Mouse (Mus musculus): ENCODE data around the gene Hyal3.
"Not testable (repeated sequence)": the region's sequence is repeated elsewhere in the genome, so short reads cannot be mapped to it uniquely, and the experiment has no call there.

Hyal3 gene

DNA sequence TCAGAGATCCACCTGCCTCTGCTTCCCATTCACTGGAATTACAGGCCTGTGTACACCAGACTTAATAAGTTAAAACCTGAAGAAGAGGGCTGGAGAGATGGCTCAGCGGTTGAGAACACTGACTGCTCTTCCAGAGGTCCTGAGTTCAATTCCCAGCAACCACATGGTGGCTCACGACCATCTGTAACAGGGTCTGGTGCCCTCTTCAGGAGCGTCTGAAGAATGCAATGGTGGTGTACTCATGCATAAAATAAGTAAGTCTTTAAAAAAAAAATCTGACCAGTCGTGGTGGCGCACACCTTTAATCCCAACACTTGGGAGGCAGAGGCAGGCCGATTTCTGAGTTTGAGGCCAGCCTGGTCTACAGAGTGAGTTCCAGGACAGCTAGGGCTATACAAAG is 6.8 kb upstream of the Hyal3 start:
- not testable (repeated sequence) for DNase-seq

- DNase-seq, result no peak
Measured at GRCm38 (mm10) chr9:107575579-107576356, 4.8 kb upstream of the Hyal3 start.

DNA sequence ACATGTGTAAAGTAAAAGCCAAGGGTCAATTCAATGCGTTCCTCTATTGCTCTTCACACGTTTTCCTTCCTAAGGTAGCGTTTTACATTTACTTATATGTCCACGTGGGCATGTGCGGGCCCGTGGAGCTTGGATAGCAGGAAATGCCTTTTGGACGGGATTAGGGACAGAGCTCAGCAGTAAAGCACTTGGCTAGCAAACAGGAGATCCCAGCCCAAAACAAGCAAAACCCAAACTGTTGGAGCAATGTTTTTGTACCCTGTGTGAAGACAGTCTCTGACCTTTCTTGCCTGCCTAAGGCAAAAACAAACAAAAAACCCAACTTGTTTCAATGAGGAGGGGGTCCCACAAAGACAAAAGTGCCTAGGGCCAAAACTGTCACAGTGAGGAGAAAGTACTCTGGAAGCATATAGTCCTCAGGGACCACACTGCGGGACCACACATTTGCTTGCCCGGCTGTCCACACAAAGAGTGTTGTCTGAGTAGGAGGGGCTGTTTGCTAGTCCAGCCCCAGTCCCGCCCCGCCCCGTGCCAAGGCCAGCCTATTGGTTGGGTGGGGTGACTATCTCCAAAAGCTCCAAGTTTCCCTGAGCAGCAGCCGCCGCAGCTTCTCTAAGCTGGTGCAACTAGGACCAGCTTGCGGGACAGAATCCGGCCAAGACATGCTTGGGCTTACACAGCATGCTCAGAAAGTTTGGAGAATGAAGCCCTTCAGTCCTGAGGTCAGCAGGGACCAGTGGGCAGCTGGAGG is 4.1 kb upstream of the Hyal3 start, which contains the start of gene Hyal1:
Gene Hyal1 (plus strand): TSS at position 571 of the 751 bp plus-strand sequence.
- peak; percentile 93 to 95 for DNase-seq

- DNase-seq, result no peak
Measured at GRCm38 (mm10) chr9:107577871-107578270, 2.7 kb upstream of the Hyal3 start.

DNA sequence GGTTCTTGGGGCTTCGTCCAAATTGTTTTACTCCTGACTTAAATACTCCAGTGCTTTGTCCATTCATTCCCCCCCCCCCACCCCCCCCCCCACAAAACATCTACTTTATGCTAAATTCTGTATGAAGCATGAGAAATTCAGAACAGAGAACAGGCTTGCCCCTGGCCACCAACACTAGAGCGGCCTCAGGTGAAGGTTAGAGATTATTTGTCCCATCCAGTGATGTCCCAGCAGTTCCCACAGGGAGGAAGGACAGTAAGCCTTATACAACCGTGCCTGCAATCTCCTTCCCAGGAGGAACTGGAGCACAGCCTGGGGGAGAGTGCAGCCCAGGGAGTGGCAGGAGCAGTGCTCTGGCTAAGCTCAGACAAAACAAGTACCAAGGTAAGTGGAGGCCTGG is 2.0 kb upstream of the Hyal3 start, which contains the start of gene Naa80:
Gene Naa80 (plus strand): TSS at position 301 of the 400 bp plus-strand sequence.
- DNase-seq, result no peak

GRCm38 (mm10) chr9:107579023-107579900 is 1.4 kb upstream of the Hyal3 start:
- DNase-seq, result no peak

DNA sequence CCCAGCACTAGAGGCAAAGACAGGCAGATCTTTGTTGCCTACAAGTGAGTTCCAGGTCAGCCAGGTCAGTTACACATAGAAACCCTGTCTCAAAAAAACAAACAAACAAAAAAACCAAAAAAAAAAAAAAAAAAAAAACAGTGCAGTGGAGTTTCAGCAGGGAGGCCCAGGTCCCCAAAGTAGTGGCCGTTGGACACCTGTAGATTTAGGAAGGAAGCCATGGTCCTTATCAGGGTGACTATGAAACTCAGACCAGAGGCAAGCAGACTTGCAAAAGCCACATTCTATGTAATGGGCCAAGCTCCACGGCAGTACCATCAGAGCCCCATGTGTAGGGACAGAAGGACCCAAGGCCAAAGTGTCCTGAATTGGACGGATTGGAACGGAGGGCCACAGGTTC is 966 bp downstream of the Hyal3 start:
- no peak for DNase-seq

DNA sequence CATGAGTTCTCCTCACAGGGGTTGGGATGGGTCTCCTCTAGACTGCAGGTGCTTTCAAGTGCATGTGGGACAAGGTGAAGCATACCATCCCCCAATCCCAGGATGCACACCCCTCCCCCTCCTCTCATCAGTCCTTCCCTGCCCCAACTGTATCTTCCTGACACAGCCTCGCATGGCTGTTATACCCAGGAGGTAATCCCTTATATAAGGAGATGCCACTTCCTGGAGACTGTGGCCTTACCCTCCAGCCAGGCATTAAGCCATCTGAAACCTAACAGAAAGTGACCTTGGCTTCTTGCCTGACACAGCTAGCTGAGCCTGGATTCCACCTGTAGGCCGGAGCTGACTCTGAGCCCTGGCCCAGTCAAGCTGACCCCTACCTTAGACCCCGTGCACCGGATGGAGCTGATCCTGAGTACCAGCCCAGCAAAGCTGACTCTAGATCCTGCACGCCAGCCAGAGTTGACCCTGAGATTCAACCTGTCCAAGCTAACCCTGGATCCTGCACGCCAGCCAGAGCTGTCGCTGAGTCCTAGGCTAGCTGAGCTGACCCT is 2.0 kb downstream of the Hyal3 start:
- DNase-seq, result no peak

DNA sequence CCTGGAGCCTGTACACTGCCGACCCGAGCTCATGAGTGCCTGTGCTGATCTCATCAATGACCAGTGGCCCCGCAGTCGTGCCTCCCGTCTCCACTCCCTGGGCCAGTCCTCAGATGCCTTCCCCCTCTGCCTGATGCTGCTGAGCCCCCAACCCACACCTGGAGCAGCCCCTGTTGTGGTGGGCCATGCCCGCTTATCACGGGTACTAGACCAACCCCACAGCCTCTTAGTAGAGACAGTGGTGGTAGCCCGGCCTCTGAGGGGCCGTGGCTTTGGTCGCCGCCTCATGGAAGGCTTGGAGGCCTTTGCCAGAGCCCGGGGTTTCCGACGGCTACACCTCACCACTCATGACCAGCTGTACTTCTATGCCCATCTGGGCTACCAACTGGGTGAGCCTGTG is 2.6 kb downstream of the Hyal3 start:
- no peak for DNase-seq

DNA sequence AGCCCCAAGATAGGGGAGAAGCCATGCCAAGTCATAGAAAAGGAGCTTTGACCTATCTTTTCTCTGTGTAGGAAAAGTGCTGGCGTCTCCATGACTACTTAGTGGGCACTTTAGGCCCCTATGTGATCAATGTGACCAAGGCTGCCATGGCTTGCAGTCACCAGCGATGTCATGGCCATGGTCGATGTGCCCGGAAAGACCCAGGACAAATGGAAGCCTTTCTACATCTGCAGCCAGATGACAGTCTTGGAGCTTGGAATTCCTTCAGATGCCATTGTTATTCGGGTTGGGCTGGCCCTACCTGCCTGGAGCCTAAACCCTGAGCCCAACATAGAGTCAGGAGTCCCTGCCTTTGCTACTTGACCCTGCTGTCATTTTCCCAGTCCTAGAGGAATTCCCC is 5.9 kb downstream of the Hyal3 start:
- DNase-seq, result no peak

GRCm38 (mm10) chr9:107586974-107587832 is 6.6 kb downstream of the Hyal3 start, which contains the start of gene Ifrd2:
TSS of gene Ifrd2 (plus strand) at chr9:107587642.
- peak; percentile 97 to 98 for DNase-seq

DNA sequence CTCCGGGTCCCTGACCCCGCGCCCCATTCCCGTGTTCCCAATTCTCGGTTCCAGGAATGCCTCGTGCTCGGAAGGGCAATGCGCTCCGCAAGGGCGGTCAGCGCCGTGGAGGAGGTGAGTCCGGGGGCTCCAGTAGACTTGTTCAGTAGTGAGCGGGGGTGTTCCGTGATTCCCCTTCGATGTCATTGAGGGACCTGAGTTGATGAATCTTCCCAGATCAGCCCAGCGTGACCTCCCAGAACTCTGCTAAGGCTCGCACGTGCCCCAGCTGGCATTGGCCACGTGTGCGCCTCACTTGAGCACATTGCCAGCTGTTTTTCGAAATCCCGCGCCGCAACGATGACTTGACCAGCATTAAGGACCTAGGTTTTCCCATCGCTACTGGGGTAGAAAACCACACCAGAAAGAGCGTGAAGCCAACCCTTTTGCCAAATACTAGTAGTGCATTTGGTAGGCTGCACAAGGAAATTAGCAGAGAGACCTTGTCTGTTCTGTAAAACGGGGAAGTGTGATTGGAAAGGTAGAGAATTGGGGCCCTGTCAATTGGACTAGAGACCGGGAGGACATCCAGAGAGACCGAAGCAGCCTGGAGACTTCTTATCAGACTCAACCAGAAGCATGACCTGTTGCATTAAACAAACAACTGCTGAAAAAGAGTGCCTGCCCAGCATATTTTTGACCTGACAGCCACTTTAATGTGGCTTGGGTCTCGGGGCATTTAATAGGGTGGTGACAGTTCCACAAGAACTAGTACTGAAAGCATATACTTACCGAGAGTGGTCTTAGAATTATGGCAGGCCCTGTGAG is 7.4 kb downstream of the Hyal3 start:
- DNase-seq, result peak; percentile 60 to 76

DNA sequence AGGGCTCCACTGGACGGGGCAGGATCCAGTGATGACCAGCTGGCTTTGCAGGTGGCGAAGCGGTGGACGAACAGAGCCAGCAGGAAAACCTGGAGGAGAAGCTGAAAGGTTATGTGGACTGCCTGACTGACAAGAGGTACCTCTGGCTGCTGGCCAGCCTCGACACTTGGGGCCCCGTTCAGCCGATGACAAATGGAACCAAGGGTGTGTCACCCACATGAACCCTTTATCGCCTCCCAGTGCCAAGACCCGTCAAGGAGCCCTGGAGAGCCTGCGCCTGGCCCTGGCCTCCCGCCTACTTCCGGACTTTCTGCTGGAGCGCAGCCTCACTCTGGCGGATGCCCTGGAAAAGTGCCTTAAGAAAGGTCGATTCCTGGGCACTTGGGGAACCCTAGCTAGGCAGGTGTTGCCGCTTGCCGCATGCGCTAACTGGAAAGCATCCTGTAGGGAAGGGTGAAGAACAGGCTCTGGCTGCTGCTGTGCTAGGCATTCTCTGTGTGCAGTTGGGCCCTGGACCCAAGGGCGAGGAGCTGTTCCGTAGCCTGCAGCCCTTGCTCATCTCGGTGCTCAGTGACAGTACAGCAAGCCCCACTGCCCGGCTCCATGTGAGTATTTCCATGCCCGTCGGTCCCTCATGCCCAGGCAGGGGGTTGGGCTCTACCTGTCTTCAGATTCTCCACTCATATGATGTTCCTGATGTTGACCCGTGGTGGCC is 9.6 kb downstream of the Hyal3 start:
- DNase-seq, result peak in 1 of 2 experiments; percentile 49

- DNase-seq, result no peak
Measured at GRCm38 (mm10) chr9:107590773-107591060, 10.1 kb downstream of the Hyal3 start.

GRCm38 (mm10) chr9:107593101-107593976 is 12.7 kb downstream of the Hyal3 start:
- no peak for DNase-seq

DNA sequence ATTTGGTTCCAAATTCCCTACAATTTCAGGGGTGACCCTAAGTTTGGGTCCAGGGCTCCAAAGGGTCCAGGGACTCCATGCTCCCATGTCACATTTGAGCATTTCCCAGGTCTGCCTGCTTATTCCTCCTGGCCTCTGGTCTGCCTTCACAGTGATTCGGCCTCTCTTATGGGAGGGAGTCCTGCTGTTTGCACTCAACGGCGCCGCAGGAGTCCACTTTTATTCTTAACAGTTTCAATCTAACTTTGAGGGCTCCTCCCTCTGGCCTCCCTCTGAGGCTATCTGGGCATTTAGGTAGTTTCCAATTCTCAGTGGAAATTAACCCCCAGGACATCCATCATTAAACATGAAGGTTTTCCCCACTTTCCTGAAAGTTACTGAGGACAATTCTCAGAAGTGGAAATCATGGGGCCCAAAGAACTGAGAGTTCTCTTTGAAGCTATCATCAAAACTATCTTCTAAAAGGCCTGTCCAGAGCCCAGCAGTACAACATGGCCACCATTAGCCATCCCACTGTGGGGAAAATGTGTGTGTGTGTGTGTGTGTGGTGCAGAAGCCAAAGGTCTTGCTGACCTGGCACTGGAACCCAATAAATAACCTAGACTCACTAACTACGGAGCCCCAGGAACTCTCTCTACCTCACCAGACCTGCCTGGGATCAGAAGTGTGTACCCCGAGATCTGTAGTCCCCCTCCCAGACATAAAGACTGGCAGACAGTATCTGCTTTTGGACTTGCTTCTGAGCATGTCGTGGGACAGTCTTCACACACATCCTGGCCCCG is 13.9 kb downstream of the Hyal3 start:
- DNase-seq, result no peak

- DNase-seq, result no peak
Measured at GRCm38 (mm10) chr9:107596619-107597569, 16.3 kb downstream of the Hyal3 start.

Measured in kidney, postnatal 4 days (tissue).